Mouse (Mus musculus) large intestine, adult 2 months (tissue): ENCODE measurements around the gene Srsf9. TPM values are rescaled to one million over a fixed set of nuclear protein-coding genes. Genes with fewer than 3 reads are reported as not detected.
A peak's percentile ranks its signal among the peaks of the same experiment; 100 is the strongest.
"Not testable (repeated sequence)": the region's sequence is repeated elsewhere in the genome, so short reads cannot be mapped to it uniquely, and the experiment has no call there.

Experiments
- DNase-seq: peaks from one replicate; pipeline ENCODE4 v3.0.0-alpha.2; 2012; ENCODE audit warnings: low read depth, low spot score
- WGBS: fragments of 180-500 bp; shearing (Covaris S2); methylation state at CpG from one replicate; pipeline ENCODE4 v1.1.7; 2018; 5-methylcytosine and 5-hydroxymethylcytosine counted together
- polyA plus RNA-seq: library from polyadenylated mRNA; depleted of rRNA; stranded (reverse); fragments of >200 nt; gene quantifications from 2 replicates; pipeline ENCODE4 v1.2.3, GENCODE M21; 2012; rRNA removed

Gene Srsf9
- 28.5 and 31.3 TPM in 2 replicates for polyA plus RNA-seq

- DNase-seq: no peak
- under 1% methylated on average over 89 of the region's 97 CpGs for WGBS
Observed at GRCm38 (mm10) chr5:115326875-115327609, at the start of gene Srsf9. Gene Srsf9, plus strand, starts transcription at chr5:115327177.

- DNase-seq: no peak
- WGBS: 66% methylated on average over 1 of the region's 1 CpGs
Observed at GRCm38 (mm10) chr5:115278053-115278452, 48.9 kb upstream of the Srsf9 start.

GRCm38 (mm10) chr5:115278785-115279184, 48.2 kb upstream of the Srsf9 start:
- no peak for DNase-seq
- WGBS: 56% methylated on average over 2 of the region's 2 CpGs

DNA sequence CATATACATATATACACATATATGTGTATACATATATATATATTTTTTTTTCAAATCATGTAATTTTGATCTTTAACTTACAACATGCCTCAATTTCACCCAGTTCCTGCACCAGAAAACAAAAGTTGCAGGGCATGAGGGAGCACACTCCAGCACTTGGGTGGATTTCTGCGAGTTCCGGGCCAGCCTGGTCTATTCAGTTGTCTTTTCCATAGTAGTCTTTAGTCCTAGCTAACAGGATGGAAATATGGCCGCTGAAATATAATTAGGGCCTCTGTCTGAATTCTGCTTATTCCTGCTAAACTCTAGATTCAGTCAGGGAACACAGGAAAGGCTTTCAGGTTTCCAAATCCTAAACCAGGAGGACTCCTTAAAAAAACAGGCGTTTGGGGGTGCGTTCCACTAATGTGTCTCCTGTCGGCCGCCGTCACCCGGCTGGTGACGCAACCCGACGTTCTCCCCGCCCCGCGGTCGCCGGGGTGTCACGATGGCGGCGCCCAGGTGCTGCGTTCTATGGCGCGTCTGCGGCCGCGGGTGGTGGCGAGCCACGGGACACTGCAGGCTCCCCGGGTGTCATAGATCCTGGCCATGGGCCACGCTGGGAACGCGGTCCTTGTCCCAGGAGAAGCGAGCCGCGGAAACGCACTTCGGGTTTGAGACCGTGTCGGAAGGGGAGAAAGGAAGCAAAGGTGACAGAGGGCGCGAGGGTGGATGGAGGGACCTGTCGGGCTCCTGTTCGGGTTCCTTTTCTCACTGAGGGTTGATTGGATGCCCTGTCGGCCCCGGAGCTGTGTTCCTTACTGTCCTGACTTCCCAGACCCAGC, 47.5 kb upstream of the Srsf9 start, which contains the start of gene Coq5:
TSS of gene Coq5 (plus strand) at position 441 of the 824 bp plus-strand sequence.
- DNase-seq: no peak
- 2% methylated on average over 45 of the region's 45 CpGs for WGBS

- WGBS: under 1% methylated on average over 17 of the region's 17 CpGs
- DNase-seq: no peak
Observed at GRCm38 (mm10) chr5:115280050-115280687, 46.8 kb upstream of the Srsf9 start.

- no peak for DNase-seq
- 87% methylated on average over 3 of the region's 3 CpGs for WGBS
Observed at GRCm38 (mm10) chr5:115284735-115285134, 42.2 kb upstream of the Srsf9 start.

DNA sequence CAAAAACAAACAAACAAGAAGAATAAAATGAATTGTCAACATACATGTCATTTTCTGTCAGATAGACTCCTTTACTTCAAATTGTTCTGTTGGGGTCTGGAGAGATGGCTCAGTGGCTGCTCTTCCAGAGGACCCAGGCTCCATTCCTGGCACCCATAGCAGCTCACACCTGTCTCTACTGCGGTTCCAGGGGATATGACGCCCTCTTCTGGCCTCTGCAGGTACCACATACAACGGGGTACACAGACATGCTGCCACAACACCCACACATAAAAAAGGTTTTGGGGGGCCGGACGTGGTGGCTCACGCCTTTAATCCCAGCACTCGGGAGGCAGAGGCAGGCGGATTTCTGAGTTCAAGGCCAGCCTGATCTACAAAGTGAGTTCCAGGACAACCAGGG, 32.8 kb upstream of the Srsf9 start:
- WGBS: 93% methylated on average over 8 of the region's 8 CpGs
- DNase-seq: no peak

- 27% methylated on average over 10 of the region's 10 CpGs for WGBS
- peak; percentile 58 for DNase-seq
Observed at GRCm38 (mm10) chr5:115296347-115296746, 30.6 kb upstream of the Srsf9 start.

DNA sequence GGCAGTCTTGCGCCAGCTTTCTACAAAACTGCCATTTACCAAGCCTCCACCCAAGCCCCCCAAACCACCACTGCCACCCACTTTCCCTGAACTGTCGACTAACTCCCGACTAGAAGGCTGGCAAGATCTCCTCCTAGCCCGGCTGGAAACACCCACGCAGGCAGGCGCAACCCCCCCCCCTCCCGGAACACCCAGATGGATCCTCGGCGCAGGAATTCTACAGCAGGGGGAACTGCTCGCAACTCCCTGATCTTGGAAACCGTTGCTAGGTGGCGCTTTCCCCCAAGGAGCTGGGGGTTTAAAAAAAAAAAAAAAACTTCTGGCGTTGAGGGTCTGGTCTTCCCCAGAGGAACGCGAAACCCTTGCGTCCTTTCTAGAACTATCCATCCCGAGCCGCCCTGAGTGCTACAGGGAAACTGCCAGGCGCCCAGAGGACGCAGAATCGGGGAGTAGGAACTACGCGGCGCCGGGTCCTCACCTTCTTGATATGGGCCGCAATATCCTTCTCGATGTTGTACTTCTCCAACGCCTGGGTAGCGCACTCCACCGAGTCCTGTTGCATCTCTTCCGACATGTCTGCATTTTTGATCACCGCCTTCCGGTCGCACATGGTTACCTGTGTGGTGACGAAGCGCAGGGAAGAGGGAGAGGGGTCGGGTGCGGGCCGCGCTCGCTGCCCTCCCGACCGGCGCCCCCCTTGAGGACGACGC, 26.8 kb upstream of the Srsf9 start:
- 1% methylated on average over 46 of the region's 46 CpGs for WGBS
- DNase-seq: no peak

- WGBS: under 1% methylated on average over 66 of the region's 66 CpGs
- DNase-seq: peak; percentile 81
Observed at GRCm38 (mm10) chr5:115300792-115301614, 26.0 kb upstream of the Srsf9 start, which contains the start of gene Dynll1. Gene Dynll1, minus strand, starts transcription at chr5:115300999.

DNA sequence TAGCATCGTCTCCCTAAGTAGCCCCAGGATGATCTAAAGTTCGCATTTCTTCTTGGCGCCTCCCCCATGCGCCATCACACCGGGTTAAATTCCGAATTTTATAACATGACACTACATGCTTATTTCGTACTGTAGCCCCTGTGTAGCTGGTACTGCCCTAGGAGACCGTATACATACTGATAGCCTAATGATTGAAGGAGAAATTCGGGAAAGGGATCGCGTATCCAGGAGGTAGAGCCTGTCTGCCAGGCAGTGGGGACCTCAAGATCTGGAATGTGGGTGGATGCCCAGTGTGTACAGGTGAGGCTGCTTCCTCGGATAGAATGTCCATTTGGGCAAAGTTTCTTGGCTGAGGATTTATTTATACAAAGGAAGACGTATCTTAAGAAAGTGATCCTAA, 25.4 kb upstream of the Srsf9 start:
- WGBS: 16% methylated on average over 13 of the region's 13 CpGs
- DNase-seq: no peak

- WGBS: 75% methylated on average over 4 of the region's 7 CpGs
- not testable (repeated sequence) for DNase-seq
Observed at GRCm38 (mm10) chr5:115302190-115302589, 24.8 kb upstream of the Srsf9 start.

DNA sequence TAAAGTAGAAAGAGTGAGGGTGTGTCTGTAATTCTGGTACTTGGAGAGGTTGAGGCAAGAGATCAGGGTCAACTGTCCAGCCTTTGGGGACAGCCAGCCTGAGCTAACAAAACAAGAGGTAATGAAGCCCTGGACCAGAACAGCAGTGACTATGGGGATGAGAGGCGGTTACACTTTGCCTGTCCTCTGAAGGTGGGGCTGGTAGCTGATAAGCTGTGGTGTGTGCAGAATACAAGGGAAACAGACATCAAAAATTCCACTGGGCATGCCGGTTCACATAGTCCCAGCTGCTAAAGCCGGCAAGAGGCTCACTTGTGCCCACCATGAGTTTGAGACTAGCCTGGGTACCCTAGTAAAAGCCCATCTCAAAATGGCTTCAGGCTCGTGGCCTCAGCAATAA, 14.6 kb upstream of the Srsf9 start:
- WGBS: 43% methylated on average over 4 of the region's 4 CpGs
- DNase-seq: no peak

- no peak for DNase-seq
- 31% methylated on average over 10 of the region's 10 CpGs for WGBS
Observed at GRCm38 (mm10) chr5:115312816-115313667, 13.9 kb upstream of the Srsf9 start.

GRCm38 (mm10) chr5:115313668-115313943, 13.4 kb upstream of the Srsf9 start:
- 30% methylated on average over 5 of the region's 5 CpGs for whole genome bisulfite sequencing
- DNase-seq: peak; percentile 80

DNA sequence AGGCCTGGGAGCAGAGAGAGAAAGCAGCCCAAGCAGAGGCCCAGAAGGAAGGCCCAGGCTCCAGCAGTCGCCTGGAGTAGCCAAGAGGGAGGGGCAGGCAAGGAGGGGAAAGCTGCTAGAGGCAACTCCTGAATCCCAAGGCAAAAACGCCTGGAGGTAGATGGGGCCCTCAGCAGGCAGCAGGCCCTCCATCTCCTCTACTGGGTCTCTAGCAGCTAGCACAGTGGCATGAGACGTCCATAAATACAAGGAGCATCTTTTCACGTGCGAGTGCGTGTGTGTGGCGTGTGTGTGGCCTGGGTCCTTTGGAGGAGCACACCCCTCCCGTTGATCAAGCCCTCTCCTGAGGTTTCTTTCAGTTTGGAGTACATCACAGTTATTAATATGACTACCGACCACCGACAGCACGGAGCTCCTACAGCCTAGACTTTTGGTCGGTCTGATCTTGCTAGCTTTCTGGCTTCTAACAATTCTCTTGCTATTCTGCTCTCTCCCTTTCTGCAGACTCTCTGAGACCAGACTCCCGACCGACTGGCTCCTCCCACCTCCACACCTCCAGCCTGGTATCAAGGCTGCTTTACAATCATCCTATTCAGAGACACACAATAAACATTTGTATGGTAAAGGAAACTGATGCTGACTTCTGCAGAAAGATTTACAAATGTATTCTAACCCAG, 9.9 kb upstream of the Srsf9 start:
- WGBS: 20% methylated on average over 14 of the region's 14 CpGs
- no peak for DNase-seq

DNA sequence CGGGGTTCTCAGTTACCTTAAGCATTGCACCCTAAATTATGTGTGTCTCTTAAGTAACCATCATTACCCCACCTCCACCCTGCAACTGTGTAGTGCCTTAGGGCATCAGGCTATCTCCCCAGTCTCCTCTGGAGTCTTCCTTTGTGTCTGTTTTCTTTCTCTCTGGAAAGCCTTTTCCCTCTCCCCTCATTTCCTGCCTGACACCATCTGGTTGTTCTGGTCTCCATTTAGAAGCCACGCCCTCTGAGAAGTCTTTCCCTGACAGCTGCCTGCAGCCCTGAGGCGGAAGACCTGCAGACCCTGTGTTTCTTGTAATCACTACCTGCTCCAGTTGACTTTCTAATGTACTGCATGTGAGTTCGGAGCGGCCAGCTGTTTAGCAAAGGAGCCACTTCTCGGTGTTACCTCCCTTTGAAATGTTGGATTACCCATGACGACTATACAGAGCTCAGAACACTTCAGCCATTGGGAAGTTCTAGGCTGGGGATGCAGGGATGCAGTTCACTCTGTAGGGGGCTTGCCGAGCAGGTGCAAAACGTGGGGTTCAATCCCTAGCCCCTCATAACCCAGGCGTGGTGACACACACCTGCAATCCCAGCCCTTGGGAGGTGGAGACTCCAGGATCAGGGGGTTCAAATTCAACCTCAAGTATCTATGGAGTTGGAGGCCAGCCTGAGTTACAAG, 9.2 kb upstream of the Srsf9 start:
- no peak for DNase-seq
- 14% methylated on average over 10 of the region's 10 CpGs for WGBS
